Mouse (Mus musculus) kidney, adult 2 months (tissue): Measurements from ENCODE around the gene Maml2. TPM values are rescaled to one million over a fixed set of nuclear protein-coding genes. Genes with fewer than 3 reads are reported as not detected.

ENCODE experiments used
- DNase-seq: peaks from one replicate; pipeline ENCODE4 v3.0.0; 2021
- H3K27ac ChIP-seq: fragments of 200-500 bp; 2 replicates; pipeline ENCODE4 v1.5.1; 2012; ENCODE audit warnings: low read depth, low read length, control low read depth, inconsistent platforms; ENCODE audit not compliant: insufficient read depth
- H3K27me3 ChIP-seq: fragments of 200-500 bp; replicated peaks from 2 replicates; pipeline ENCODE4 v1.6.1; 2012; ENCODE audit warnings: mild to moderate bottlenecking, moderate library complexity, low read length, inconsistent platforms; ENCODE audit not compliant: control insufficient read depth, insufficient read depth
- H3K36me3 ChIP-seq: fragments of 200-500 bp; 2 replicates; pipeline ENCODE4 v1.6.1; 2012; ENCODE audit warnings: mild to moderate bottlenecking, moderate library complexity, low read length, inconsistent platforms; ENCODE audit not compliant: control insufficient read depth, insufficient read depth
- H3K4me1 ChIP-seq: fragments of 200-500 bp; 2 replicates; pipeline ENCODE4 v1.6.1; 2011; ENCODE audit warnings: low read length; ENCODE audit not compliant: control insufficient read depth, insufficient read depth
- H3K4me3 ChIP-seq: fragments of 200-500 bp; 2 replicates; pipeline ENCODE4 v1.5.1; 2011; ENCODE audit warnings: mild to moderate bottlenecking, low read depth, low read length, control low read depth; ENCODE audit not compliant: insufficient read depth
- CTCF ChIP-seq: fragments of 200-500 bp; conservative IDR thresholded peaks from 2 replicates; pipeline ENCODE4 v1.5.1; 2011; ENCODE audit warnings: low read depth, mild to moderate bottlenecking, control low read depth, low read length, moderate library complexity, mixed read lengths; ENCODE audit not compliant: insufficient read depth, insufficient read length
- POLR2A ChIP-seq: fragments of 200-500 bp; IDR thresholded peaks from one replicate; pipeline ENCODE4 v1.6.1; 2011; ENCODE audit warnings: low read depth, low read length, control low read depth
- WGBS: fragments of 180-500 bp; shearing (Covaris S2); methylation state at CpG from one replicate; pipeline ENCODE4 v1.1.7; 2018; 5-methylcytosine and 5-hydroxymethylcytosine counted together
- polyA plus RNA-seq: library from polyadenylated mRNA; depleted of rRNA; stranded (reverse); fragments of >200 nt; gene quantifications from 2 replicates; pipeline ENCODE4 v1.2.3, GENCODE M21; 2012

The Maml2 gene
- polyA plus RNA-seq, 1 experiment = 4.8 TPM

DNA sequence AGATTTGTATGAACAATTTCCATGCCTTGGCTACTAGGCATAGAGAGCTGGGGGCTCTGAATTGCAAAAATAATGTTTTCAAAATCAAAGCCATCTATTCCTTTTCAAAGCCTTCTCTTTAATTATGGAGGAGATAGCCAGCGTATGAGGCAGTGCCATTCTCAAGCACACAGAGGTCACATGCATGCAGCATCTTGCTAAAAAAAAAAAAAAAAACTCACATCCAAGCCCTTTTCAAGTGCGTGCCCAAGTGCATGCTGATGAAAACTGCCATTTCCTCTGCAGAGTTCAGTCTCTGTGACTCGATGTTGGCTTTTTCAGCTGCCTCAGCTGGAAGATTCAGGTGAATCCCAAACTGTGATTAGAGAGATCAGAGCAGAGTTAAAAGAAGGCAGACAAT is 304.0 kb downstream of the Maml2 start:
- TF ChIP-seq CTCF (no peak), POLR2A (no peak)
- H3K4me1 ChIP-seq = no peaks in the 10 kb centered on the region
- no peak for DNase-seq
- 84% methylated on average over 3 of the region's 3 CpGs for WGBS
- H3K36me3 ChIP-seq = no peaks in the 10 kb centered on the region
- no peak overlapping the region for H3K27ac ChIP-seq
- no peak overlapping the region for H3K4me3 ChIP-seq
- H3K27me3 ChIP-seq = no peaks in the 10 kb centered on the region

- DNase-seq = no peak
- Histone ChIP-seq H3K4me3 (no peak overlapping the region), H3K27ac (no peak overlapping the region), H3K36me3 (no peaks in the 10 kb centered on the region), H3K4me1 (no peaks in the 10 kb centered on the region), H3K27me3 (no peaks in the 10 kb centered on the region)
- TF ChIP-seq CTCF (no peak), POLR2A (no peak)
- WGBS = 71% methylated on average over 8 of the region's 8 CpGs
Observed at GRCm38 (mm10) chr9:13603533-13604143, 305.9 kb downstream of the Maml2 start.

GRCm38 (mm10) chr9:13607609-13608185 is 309.9 kb downstream of the Maml2 start:
- Histone ChIP-seq H3K27ac (no peak overlapping the region), H3K4me3 (no peak overlapping the region), H3K27me3 (no peaks in the 10 kb centered on the region), H3K4me1 (no peaks in the 10 kb centered on the region), H3K36me3 (no peaks in the 10 kb centered on the region)
- DNase-seq = no peak
- TF ChIP-seq POLR2A (no peak), CTCF (no peak)
- 60% methylated on average over 8 of the region's 8 CpGs for WGBS

GRCm38 (mm10) chr9:13608532-13609071 is 310.8 kb downstream of the Maml2 start:
- no peak for DNase-seq
- 73% methylated on average over 3 of the region's 3 CpGs for WGBS
- Histone ChIP-seq H3K27ac (no peak overlapping the region), H3K36me3 (no peaks in the 10 kb centered on the region), H3K27me3 (no peaks in the 10 kb centered on the region), H3K4me1 (no peaks in the 10 kb centered on the region), H3K4me3 (no peak overlapping the region)
- TF ChIP-seq CTCF (no peak), POLR2A (no peak)

GRCm38 (mm10) chr9:13611561-13611960 is 313.8 kb downstream of the Maml2 start:
- Histone ChIP-seq H3K27ac (no peak overlapping the region), H3K27me3 (no peaks in the 10 kb centered on the region), H3K4me1 (no peaks in the 10 kb centered on the region), H3K36me3 (no peaks in the 10 kb centered on the region), H3K4me3 (no peak overlapping the region)
- DNase-seq = peak; percentile 38
- 53% methylated on average over 3 of the region's 3 CpGs for WGBS
- no peak for TF ChIP-seq CTCF
- no peak for TF ChIP-seq POLR2A

GRCm38 (mm10) chr9:13612371-13612770 is 314.6 kb downstream of the Maml2 start:
- no peak for TF ChIP-seq CTCF
- TF ChIP-seq POLR2A = no peak
- 90% methylated on average over 8 of the region's 8 CpGs for WGBS

More at GRCm38 (mm10) chr9:13612371-13612770, 314.6 kb downstream of the Maml2 start:
- Histone ChIP-seq H3K4me1 (no peaks in the 10 kb centered on the region), H3K27me3 (no peaks in the 10 kb centered on the region), H3K27ac (no peak overlapping the region), H3K36me3 (no peaks in the 10 kb centered on the region), H3K4me3 (no peak overlapping the region)
- DNase-seq = no peak
